Mouse (Mus musculus): ENCODE measurements around the gene Znhit2.

The Znhit2 gene

DNA sequence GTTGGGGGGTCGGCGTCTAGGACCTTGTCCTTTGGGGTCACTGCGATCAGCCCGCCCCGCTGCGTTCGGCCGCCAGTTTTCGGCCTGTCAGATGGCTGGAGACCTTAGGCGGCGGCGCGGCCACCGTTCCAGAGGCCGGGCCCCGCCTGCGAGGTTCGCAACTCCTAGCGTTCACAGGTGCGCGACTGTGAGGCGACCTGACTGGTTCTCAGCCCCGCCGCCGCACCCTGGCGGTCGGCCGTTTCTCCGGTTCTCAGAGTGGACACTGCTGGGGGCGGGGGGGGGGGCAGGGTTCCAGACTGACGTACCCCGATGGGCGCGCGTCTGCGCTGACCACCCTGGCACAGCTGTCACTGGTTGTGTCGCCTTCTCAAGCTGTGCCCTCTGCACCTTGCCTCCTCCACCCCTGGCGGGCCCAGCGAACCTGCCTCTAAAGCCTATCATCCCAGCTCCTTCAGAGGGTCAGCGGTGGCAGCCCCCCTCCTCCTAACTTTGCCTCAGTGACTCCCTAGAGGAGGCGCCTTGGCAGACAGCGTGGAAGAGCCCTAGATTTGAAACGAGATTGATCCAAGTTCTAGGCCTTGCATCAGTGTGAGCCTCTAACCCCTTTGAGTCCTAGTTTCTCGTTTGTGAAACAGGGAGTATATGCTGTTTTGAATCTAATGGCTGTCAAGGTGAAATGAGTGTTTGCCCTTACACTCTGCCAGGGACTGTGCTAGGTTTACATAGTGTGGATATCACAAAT is 13.7 kb upstream of the Znhit2 start:
- no peak for DNase-seq

GRCm38 (mm10) chr19:6047899-6048166 is 13.2 kb upstream of the Znhit2 start:
- DNase-seq, result no peak

DNA sequence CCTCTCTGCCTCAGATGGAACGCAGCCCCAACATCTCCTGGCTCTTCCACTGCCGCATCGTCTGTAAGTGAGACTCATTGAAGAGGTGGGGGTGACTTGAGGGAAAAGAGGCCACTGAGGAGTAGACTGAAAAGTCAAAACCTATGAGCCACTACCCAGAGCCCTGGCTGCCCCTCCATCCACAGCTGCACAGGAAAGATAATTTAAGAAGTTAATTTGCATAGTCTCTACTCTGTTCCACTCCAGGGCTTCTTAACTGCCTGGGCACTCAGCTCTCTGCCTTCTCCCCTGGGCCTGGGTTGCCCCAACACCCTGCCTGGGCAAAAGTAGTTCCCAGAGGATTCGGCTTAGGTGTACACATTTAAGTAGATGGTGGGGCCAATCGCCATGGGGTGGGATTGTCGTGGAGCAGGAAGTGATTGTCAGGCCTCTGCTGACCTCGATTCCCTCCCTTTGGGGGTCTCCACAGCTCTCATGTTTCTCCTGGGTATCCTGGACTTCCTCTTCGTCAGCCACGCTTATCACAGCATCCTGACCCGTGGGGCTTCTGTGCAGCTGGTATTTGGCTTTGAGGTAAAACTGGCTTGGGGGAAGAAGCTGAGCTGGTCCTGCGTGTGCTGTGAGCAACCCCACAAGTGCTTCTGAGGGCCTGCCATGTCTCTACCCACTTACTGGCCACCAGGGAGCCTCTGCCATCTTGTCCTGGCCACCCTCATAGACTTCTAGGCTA is 12.1 kb upstream of the Znhit2 start:
- no peak for DNase-seq

- no peak for DNase-seq
These were observed 8.5 kb upstream of the Znhit2 start for GRCm38 (mm10) chr19:6052516-6052915.

- no peak for DNase-seq
These were observed 6.7 kb upstream of the Znhit2 start for GRCm38 (mm10) chr19:6054296-6054695.

DNA sequence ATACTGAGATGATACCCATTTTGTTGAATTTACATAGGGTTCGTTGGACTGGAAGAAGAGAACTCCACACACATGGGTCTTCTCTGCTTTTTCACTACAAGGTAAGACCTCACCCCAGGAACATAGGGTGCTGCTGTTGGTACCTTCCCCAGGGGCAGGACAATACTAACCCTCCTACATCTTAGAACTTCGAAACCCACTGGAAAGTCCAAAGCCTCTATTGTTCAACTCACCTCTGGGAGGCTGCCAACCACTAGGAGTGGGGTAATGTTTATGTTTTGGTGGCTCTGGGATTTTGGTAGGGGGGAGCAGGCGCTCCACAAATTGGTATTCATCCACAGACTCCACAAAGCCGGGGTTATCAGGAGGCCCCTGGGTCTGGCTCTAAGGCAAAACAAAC is 4.3 kb upstream of the Znhit2 start:
- DNase-seq, result no peak

GRCm38 (mm10) chr19:6057313-6058096 is 3.5 kb upstream of the Znhit2 start, which contains the start of the genes Mrpl49 and Fau:
Gene Mrpl49, minus strand, starts transcription at chr19:6057785.
Gene Fau, plus strand, starts transcription at chr19:6057844.
- DNase-seq, result peak; percentile 99

DNA sequence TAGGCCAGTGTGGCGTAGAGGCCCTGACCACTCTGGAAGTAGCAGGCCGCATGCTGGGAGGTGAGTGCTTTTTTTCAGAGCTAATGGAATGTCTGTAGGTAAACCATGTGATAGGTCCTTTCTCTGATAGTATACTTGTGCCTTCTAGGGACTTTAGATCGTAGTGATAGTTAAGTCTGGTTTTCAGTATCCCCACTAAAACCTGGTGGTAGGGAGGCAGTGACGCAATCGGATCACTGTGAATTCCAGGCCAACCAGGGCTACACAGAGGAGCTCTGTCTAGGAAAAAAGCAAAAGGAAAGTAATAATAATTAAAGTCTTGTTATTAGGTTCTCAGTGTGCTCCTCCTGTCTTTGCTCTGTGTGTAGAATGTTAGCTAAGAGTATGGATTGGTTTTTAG is 2.5 kb upstream of the Znhit2 start:
- no peak for DNase-seq

GRCm38 (mm10) chr19:6058966-6059365 is 2.0 kb upstream of the Znhit2 start:
- DNase-seq, result no peak

GRCm38 (mm10) chr19:6061641-6062302 is 780 bp downstream of the Znhit2 start:
- DNase-seq, result peak; percentile 69

DNA sequence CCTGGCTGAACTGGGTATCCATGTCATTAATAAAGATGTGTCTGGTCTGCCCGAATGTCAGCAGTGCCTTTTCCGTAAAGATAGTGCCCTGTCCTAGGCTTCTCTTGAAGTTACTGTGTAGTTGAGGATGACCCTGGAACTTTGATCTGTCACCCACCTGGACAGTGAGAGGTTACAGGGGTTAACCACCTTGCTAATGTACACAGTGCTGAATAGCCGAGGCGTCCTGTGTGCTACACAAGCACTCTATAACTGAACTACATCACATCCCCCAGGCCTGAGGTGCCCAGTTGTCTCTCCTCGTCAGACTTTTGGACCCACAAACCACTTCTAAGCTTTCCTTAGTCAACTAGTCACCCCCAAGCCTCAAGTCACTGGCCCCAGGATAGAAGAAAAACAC is 1.4 kb downstream of the Znhit2 start:
- no peak for DNase-seq

DNA sequence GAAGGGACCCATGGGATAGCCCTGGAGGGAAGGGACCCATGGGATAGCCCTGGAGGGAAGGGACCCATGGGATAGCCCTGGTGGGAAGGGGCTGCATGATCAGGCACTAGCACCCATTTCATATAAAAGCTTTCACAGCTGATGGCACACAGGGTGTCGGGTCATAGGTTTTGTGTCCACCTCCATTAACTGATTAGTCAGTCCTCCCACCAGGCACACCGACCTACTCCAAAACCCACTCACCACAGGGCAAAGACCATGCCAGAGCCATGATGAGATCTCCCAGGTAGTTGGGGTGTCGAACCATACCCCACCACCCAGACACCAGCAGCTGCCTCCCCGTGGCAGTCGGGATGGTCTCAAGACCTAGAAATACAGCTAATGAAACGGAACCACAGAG is 2.1 kb downstream of the Znhit2 start:
- no peak for DNase-seq

GRCm38 (mm10) chr19:6066571-6066970 is 5.6 kb downstream of the Znhit2 start:
- DNase-seq, result no peak

- peak; percentile 91 for DNase-seq
These were observed 6.2 kb downstream of the Znhit2 start for GRCm38 (mm10) chr19:6067011-6067723.

DNA sequence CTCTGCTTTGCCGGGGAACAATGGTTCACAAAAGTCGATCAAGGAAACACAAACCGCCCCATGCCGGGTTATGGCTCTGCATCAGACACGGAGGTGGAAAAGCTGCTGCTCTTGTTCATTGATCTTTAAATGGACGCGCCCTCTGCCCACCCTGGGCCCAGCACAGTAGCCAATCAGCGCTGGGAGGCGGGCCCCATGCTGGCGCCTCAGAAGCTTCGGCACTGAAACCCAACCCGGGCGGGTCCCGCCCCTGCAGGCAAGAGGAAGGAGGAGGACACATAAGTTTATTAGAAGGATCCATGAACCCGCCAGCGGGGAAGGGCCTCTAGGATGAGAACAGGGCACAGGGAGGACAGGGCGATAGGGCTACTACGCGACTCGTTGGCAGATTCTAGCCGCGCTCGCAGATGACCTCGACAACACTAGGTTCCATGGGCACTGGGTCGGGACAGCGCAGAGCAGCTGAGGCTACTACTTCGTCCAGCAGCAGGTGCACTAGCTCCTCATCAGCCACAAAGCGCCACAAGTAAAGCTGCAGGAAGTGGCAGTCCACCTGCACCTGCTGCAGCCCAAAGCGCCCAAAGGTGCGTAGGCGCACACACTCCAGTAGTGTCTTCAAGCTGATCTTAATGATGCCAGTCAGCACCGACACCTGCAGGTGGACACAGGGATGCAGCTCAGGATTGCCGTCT is 6.9 kb downstream of the Znhit2 start, which contains the start of gene Tm7sf2:
TSS of gene Tm7sf2 (minus strand) at position 650 of the 692 bp plus-strand sequence.
- DNase-seq, result peak; percentile 94

DNA sequence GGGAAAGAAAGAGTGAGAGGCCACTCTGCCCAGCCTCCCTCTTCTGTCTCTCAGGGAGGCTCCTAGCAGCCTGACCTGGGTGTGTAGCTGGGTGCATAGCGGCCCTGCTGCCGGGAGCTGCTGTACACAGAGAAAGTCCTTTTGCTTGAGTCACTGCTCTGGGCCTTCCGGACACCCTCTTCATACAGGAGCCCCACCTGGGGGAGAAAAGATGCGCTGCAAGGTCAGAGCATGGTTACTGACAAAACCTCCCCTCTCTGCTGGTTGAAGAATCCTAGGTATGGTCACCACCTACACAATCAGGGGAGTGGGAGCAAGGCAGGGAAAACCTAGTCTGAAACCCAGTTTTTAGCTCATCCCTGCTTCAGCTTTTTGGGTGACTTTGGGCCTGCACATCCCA is 8.0 kb downstream of the Znhit2 start:
- no peak for DNase-seq

- DNase-seq, result no peak
These were observed 8.9 kb downstream of the Znhit2 start for GRCm38 (mm10) chr19:6069851-6070250.

- no peak for DNase-seq
These were observed 9.7 kb downstream of the Znhit2 start for GRCm38 (mm10) chr19:6070571-6071250.

DNA sequence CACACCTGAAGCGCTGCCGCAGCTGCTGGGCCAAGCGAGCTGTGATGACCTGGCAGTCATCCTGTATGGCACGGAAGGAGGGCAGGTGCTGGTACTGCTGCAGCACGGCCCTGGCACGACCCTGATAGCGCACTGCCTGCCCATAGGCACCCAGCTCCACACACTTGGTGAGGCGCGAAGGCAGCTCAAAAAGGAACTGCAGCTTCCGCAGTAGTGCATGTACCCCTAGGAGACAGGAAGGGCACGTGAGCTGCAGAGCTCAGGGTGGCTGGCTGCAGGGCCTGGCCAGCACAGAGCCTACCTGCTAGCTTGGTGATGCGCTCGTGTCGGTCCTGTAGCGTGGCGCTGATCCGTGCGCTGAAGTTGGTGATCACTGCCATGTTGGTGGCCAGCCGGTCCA is 10.3 kb downstream of the Znhit2 start:
- no peak for DNase-seq

GRCm38 (mm10) chr19:6073889-6074288 is 12.9 kb downstream of the Znhit2 start:
- no peak for DNase-seq
